Mouse (Mus musculus) embryonic facial prominence, embryonic 12.5 days (tissue): ENCODE data around the gene Dll1. TPM values are rescaled to one million over a fixed set of nuclear protein-coding genes. Genes with fewer than 3 reads are reported as not detected.

Experiments
- ATAC-seq: fragments of 200-750 bp; cut with Nextera tagmentation; 2 replicates; pipeline ENCODE4 v1.8.0; 2017; ENCODE audit not compliant: insufficient number of reproducible peaks, insufficient read depth, low FRiP score, low TSS enrichment
- H3K27ac ChIP-seq: fragments of 300-500 bp; sonication (generic); 2 replicates; pipeline ENCODE4 v1.5.1; 2016; ENCODE audit warnings: mild to moderate bottlenecking
- H3K27me3 ChIP-seq: fragments of 300-500 bp; sonication (generic); 2 replicates; pipeline ENCODE4 v1.6.1; 2016; ENCODE audit warnings: mild to moderate bottlenecking, moderate library complexity
- H3K36me3 ChIP-seq: fragments of 300-500 bp; sonication (generic); 2 replicates; pipeline ENCODE4 v1.6.1; 2016; ENCODE audit warnings: mild to moderate bottlenecking
- H3K4me1 ChIP-seq: fragments of 300-500 bp; sonication (generic); 2 replicates; pipeline ENCODE4 v1.6.1; 2016
- H3K4me2 ChIP-seq: fragments of 300-500 bp; sonication (generic); replicated peaks from 2 replicates; pipeline ENCODE4 v1.6.1; 2016; ENCODE audit warnings: mild to moderate bottlenecking, moderate library complexity
- H3K4me3 ChIP-seq: fragments of 300-500 bp; sonication (generic); 2 replicates; pipeline ENCODE4 v1.5.1; 2016; ENCODE audit warnings: mild to moderate bottlenecking
- H3K9ac ChIP-seq: fragments of 300-500 bp; sonication (generic); 2 replicates; pipeline ENCODE4 v1.6.1; 2016; ENCODE audit warnings: mild to moderate bottlenecking, moderate library complexity
- H3K9me3 ChIP-seq: fragments of 300-500 bp; sonication (generic); 2 replicates; pipeline ENCODE4 v1.6.1; 2016; ENCODE audit warnings: mild to moderate bottlenecking, moderate library complexity
- WGBS: fragments of 180-500 bp; shearing (Covaris S2); methylation state at CpG from one replicate; pipeline ENCODE4 v1.1.7; 2016; 5-methylcytosine and 5-hydroxymethylcytosine counted together
- polyA plus RNA-seq: library from polyadenylated mRNA; unstranded; fragments of >200 nt; fragmentation: Nextera tagmentation; extraction: Ambion mirVana; gene quantifications from 2 replicates; pipeline ENCODE4 v1.2.1, GENCODE M21; 2016

Dll1 gene
- polyA plus RNA-seq, 1 experiment from 2014 or later = 9.8 TPM

DNA sequence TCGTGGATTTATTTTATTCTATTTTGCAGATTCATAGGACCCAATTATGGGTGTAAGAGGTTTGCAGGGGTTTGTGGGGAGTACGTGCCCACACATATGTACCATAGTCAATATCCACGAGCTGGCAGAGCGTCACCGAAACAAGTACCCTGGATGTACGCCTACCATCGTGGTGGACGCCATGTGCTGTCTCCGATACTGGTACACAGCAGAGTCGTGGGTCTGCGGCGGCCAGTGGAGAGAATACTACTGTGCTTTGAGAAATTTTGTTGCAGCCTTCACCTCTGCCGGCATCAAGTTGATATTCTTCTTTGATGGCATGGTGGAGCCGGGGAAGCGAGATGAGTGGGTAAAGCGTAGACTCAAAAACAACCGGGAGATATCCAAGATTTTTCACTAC lies 25.0 kb upstream of the Dll1 start:
- no peaks in the 10 kb centered on the region for H3K27me3 ChIP-seq
- H3K4me2 ChIP-seq = no peak overlapping the region
- H3K27ac ChIP-seq = no peak overlapping the region
- 98% methylated on average over 17 of the region's 17 CpGs for WGBS
- peaks cover 35% of the 10 kb centered on the region for H3K36me3 ChIP-seq
- peaks cover 8% of the 10 kb centered on the region; the same call in 1 of the 2 replicates for H3K4me1 ChIP-seq
- H3K4me3 ChIP-seq = no peak overlapping the region
- no peak for ATAC-seq
- H3K9ac ChIP-seq = no peak overlapping the region
- no peaks in the 10 kb centered on the region for H3K9me3 ChIP-seq

DNA sequence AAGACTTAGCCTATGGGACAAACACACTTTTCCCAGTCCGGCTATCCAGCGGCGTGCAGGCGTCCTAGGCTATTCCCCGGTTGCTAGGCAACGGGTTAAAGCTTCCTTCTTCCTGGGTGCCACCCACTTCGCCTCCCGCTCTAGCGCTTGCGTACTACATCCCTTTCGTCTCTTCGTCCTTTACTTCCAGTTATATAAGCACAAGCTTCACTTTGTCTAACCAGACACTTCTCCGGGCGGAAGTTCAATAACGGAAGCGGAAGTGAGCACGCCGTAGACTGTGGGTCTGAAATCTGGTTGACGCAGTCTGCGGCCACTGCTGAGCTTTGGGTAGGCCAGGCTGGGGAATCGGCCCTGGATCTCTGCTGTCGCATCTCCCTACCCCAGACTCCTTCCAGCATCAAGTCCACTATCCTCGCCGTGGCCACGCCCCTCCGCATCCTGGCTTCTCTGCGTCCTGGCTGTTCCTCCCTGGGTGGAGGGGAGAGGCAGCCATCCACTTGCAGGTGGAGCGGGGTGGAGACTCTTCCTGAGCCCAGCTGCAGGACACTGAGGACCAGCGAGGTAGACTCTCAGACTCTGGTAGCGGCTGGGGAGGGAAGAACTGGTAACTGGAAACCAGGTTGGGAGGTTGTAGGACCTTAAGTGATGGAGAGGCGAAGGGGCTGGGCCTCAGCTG lies 19.5 kb upstream of the Dll1 start, which contains the start of gene Fam120b:
Gene Fam120b, plus strand, starts transcription at position 206 of the 679 bp plus-strand sequence.
- H3K36me3 ChIP-seq = no peaks in the 10 kb centered on the region
- H3K9me3 ChIP-seq = no peaks in the 10 kb centered on the region
- H3K27ac ChIP-seq = peak within 1 kb of the TSS; percentile 85
- peaks cover 13% of the 10 kb centered on the region; the same call in 1 of the 2 replicates for H3K4me1 ChIP-seq
- ATAC-seq = peak; percentile 96
- peak within 1 kb of the TSS; percentile 79 for H3K9ac ChIP-seq
- peak within 1 kb of the TSS; percentile 71 for H3K4me2 ChIP-seq
- peak within 1 kb of the TSS; percentile 79 for H3K4me3 ChIP-seq
- WGBS = under 1% methylated on average over 31 of the region's 31 CpGs
- H3K27me3 ChIP-seq = no peaks in the 10 kb centered on the region; the same call in 1 of the 2 replicates

- no peak overlapping the region for H3K9ac ChIP-seq
- no peaks in the 10 kb centered on the region for H3K9me3 ChIP-seq
- no peaks in the 10 kb centered on the region; the same call in 1 of the 2 replicates for H3K27me3 ChIP-seq
- H3K27ac ChIP-seq = no peak overlapping the region
- H3K4me2 ChIP-seq = no peak overlapping the region
- ATAC-seq = no peak
- H3K4me1 ChIP-seq = no peaks in the 10 kb centered on the region
- 79% methylated on average over 8 of the region's 8 CpGs for WGBS
- no peaks in the 10 kb centered on the region for H3K36me3 ChIP-seq
- no peak overlapping the region for H3K4me3 ChIP-seq
Measured at GRCm38 (mm10) chr17:15389356-15389755, 12.7 kb upstream of the Dll1 start.

DNA sequence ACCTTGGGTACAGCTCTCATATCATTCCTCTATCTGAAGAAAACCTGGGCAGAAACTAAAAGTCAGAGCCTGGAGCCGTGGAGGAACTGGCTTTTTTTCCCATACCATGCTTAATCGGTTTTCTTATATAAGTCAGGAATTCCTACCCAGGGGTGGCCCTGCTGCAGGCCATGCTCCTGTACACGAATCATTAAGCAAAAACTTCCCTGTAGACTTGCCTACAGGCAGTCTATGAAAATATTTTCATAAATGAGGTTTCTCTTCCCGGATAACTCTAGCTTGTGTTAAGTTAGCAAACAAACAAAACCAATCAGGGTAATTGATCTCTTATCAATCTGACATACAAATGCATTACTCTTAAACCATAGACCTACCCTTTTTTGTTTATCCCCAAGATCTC lies 12.2 kb upstream of the Dll1 start:
- WGBS = 68% methylated on average over 4 of the region's 4 CpGs
- Histone ChIP-seq H3K36me3 (no peaks in the 10 kb centered on the region), H3K4me3 (no peak overlapping the region), H3K27ac (no peak overlapping the region), H3K9me3 (no peaks in the 10 kb centered on the region), H3K27me3 (no peaks in the 10 kb centered on the region; the same call in 1 of the 2 replicates), H3K4me2 (no peak overlapping the region), H3K4me1 (no peaks in the 10 kb centered on the region), H3K9ac (no peak overlapping the region)
- no peak for ATAC-seq

- ATAC-seq = no peak
- Histone ChIP-seq H3K4me1 (peaks cover 18% of the 10 kb centered on the region), H3K36me3 (no peaks in the 10 kb centered on the region), H3K4me2 (no peak overlapping the region), H3K4me3 (no peak overlapping the region), H3K9ac (no peak overlapping the region), H3K27me3 (peaks cover 51% of the 10 kb centered on the region), H3K9me3 (no peaks in the 10 kb centered on the region), H3K27ac (no peak overlapping the region)
- WGBS = 92% methylated on average over 5 of the region's 5 CpGs
Measured at GRCm38 (mm10) chr17:15383360-15383759, 6.7 kb upstream of the Dll1 start.

DNA sequence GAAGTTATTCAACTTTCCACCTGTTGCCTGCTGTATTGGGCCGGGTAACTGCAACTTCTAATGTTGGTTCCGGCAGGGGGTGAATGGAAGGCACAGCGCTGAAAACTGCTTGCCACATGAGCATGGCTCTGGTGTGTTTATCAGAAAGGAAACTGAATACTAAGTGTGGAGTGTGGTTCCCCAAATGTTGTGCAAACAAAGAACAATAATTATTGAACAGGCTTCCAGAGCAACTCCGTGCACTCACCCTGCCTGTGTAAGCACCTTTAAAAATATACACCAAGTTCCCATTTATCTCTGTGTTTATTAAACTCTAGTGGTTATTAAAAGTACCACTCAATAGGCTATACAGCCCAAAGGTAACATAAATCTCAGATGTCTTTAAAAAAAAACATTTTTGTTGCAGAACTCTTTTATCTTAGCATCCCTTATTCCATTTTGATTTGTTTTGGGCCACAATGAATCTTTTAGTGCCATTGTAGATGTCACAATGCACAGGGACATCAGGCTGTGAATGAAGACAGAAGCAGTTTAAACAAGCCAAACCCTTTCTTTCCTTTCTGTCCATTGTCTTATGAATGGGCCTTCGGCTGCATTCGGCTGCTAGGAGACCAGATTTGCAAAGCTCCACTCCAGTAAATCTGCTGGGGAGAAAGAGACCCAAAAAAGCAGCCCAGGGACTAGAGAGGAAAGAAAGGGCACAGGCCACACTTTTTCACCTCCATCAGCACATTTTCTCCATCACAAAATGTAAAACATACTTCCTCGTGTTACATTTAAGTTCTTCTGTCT lies 5.4 kb upstream of the Dll1 start:
- Histone ChIP-seq H3K9ac (no peak overlapping the region), H3K9me3 (no peaks in the 10 kb centered on the region), H3K4me2 (no peak overlapping the region), H3K27ac (no peak overlapping the region), H3K36me3 (no peaks in the 10 kb centered on the region), H3K4me1 (peaks cover 22% of the 10 kb centered on the region), H3K27me3 (peaks cover 62% of the 10 kb centered on the region), H3K4me3 (no peak overlapping the region)
- WGBS = 32% methylated on average over 7 of the region's 7 CpGs
- no peak for ATAC-seq

DNA sequence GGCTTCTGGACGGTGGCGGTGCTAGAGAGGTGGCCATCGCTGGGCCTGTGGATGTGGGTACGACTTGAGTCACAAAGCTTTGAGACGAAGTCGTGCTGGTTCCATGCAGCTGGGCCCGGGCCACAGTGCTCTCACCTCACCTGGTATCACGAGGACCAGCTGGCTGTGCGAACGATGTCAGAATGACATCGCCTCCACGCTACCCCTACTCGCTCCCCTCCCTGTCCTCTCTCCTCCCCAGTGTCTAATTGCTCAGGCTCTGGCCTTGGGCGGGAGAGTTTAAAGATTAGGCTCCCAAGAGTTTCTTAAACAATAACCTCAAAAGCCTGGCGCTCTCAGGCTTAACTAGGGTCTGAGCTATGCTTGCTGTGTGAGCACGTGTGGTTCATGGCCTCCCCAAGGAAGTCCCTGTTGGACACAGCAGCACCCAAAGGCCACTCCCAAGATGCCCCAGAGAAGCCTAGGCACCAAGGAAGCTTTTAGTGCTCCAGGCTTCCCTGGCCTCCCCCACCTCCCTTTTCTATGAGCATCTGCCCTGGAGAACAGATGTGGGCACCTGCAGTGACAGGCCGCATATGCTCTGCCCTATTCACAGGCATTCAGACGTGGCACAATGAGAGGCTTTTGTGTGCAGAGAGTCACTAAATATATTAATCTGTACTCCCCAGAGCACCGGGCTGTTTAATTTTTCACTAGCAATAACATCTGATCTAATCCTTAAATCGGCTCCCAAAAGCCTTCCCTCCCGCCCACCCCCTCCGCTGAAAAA lies 4.6 kb upstream of the Dll1 start:
- Histone ChIP-seq H3K4me2 (peak overlapping the region; percentile 87), H3K27ac (no peak overlapping the region), H3K27me3 (peaks cover 67% of the 10 kb centered on the region), H3K9ac (peak overlapping the region; percentile 47; the same call in 1 of the 2 replicates), H3K4me3 (peak overlapping the region; percentile 47), H3K9me3 (no peaks in the 10 kb centered on the region), H3K36me3 (no peaks in the 10 kb centered on the region), H3K4me1 (peaks cover 27% of the 10 kb centered on the region)
- no peak for ATAC-seq
- WGBS = 5% methylated on average over 22 of the region's 22 CpGs

- Histone ChIP-seq H3K36me3 (no peaks in the 10 kb centered on the region), H3K27me3 (peaks cover 73% of the 10 kb centered on the region), H3K4me2 (peak overlapping the region; percentile 87), H3K27ac (no peak overlapping the region), H3K4me1 (peaks cover 29% of the 10 kb centered on the region), H3K9ac (peak overlapping the region; percentile 47), H3K9me3 (no peaks in the 10 kb centered on the region), H3K4me3 (peak overlapping the region; percentile 47)
- no peak for ATAC-seq
- WGBS = under 1% methylated on average over 27 of the region's 27 CpGs
Measured at GRCm38 (mm10) chr17:15380641-15381051, 4.0 kb upstream of the Dll1 start.

DNA sequence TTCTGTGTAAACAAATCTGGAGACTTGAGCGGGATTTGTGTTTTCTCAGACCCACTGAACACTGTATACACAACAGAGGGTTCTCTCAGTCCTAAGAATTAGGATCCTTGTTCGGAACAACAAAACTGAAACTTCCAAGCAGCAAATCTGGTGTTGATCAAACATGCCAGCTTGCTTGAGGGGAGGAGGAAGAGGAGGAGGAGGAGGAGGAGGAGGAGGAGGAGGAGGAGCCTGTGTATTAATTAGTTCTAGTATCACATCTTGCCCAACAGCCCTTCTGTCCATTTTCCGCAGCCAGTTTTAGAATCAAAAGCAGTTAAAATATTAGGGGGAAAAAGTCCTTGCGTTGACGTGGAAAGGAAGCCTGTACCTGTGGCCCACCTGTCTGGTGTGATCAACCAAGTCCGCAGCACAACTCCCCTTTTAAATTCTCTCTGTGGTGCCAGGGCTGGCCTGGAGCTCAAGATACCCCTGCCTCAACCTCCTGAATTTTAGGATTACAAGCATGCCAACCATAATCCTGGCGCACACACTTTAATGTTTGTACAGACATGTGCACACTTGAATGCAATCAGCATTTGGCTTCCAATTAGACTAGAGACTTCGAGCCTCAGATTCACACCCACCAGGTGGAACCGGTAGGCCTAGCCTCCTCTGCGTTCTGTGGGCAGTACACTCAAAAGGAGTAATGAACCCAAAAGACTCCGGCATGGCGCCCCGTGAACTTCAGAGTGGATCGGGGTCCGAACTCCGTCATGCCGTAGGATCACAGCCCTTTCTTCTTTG lies 3.3 kb upstream of the Dll1 start:
- no peak for ATAC-seq
- H3K36me3 ChIP-seq = no peaks in the 10 kb centered on the region
- WGBS = 9% methylated on average over 17 of the region's 17 CpGs
- H3K4me1 ChIP-seq = peaks cover 31% of the 10 kb centered on the region
- peak overlapping the region; percentile 47 for H3K9ac ChIP-seq
- H3K27me3 ChIP-seq = peaks cover 80% of the 10 kb centered on the region
- no peak overlapping the region for H3K27ac ChIP-seq
- H3K9me3 ChIP-seq = no peaks in the 10 kb centered on the region
- peak overlapping the region; percentile 47 for H3K4me3 ChIP-seq
- H3K4me2 ChIP-seq = peak overlapping the region; percentile 87

- H3K4me2 ChIP-seq = no peak overlapping the region
- H3K4me1 ChIP-seq = peaks cover 37% of the 10 kb centered on the region
- no peak overlapping the region for H3K27ac ChIP-seq
- H3K9ac ChIP-seq = no peak overlapping the region
- no peaks in the 10 kb centered on the region for H3K9me3 ChIP-seq
- H3K27me3 ChIP-seq = peaks cover 94% of the 10 kb centered on the region
- no peak for ATAC-seq
- no peak overlapping the region for H3K4me3 ChIP-seq
- WGBS = 7% methylated on average over 15 of the region's 15 CpGs
- H3K36me3 ChIP-seq = no peaks in the 10 kb centered on the region
Measured at GRCm38 (mm10) chr17:15378413-15379109, 1.9 kb upstream of the Dll1 start.
